17 mouse cellular contexts compared by ENCODE assay signal in the genomic region with DNA sequence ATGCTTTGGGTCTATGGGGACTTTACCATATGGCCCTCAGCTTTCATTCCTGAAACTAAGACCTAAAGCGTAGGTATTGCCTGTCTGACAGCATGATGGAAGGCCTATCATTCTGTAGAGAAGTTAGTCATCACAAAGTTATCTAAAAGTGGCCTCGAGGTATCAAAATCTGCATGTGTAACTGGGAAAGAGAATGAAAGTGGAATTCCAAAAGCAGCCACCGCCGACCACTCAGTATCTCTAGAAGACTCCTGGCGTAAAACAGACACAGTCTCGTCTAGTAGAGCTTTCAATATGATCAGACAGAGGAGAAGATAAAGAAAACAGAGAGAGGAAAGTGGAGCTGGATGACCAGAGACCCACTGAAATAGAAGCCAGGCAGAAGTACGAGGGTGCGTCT.
"Had no signal": no experiment of that assay in that cellular context is flagged by ENCODE, and none has a peak within 500 bp of the region (broad histone marks: within the 10 kb centered on the region; RNA-seq: fewer than 3 reads in every experiment).

No protein-coding gene starts in this region.

- ATAC-seq: midbrain, embryonic 15.5 days had no signal

- H3K4me2 ChIP-seq: liver, embryonic 13.5 days; midbrain, embryonic 12.5 days; midbrain, embryonic 15.5 days; neural tube, embryonic 13.5 days; stomach, embryonic 15.5 days had no signal

- H3K9ac ChIP-seq: liver, embryonic 13.5 days; midbrain, embryonic 12.5 days; midbrain, embryonic 15.5 days; neural tube, embryonic 13.5 days; stomach, embryonic 15.5 days had no signal

- DNase-seq: kidney, postnatal 10 days; kidney, postnatal 36 days; layer of hippocampus, postnatal 36 days; liver, embryonic 13.5 days; lung, adult 2 months; lung, postnatal 14 days; lung, postnatal 4 days; retina, postnatal 1 day; right cerebral cortex, postnatal 25 days; spleen, adult 18-20 months; thymus, postnatal 25 days had no signal

- H3K9me3 ChIP-seq: liver, embryonic 13.5 days; midbrain, embryonic 12.5 days; midbrain, embryonic 15.5 days; neural tube, embryonic 13.5 days; stomach, embryonic 15.5 days had no signal

- H3K4me1 ChIP-seq: liver, embryonic 13.5 days; midbrain, embryonic 12.5 days; midbrain, embryonic 15.5 days; neural tube, embryonic 13.5 days; stomach, embryonic 15.5 days had no signal

- H3K36me3 ChIP-seq: liver, embryonic 13.5 days; midbrain, embryonic 12.5 days; midbrain, embryonic 15.5 days; neural tube, embryonic 13.5 days; stomach, embryonic 15.5 days had no signal

- H3K4me3 ChIP-seq: left cerebral cortex, adult 2 months; liver, embryonic 13.5 days; midbrain, embryonic 12.5 days; midbrain, embryonic 15.5 days; myocyte; neural tube, embryonic 13.5 days; stomach, embryonic 15.5 days had no signal

- H3K27ac ChIP-seq: left cerebral cortex, adult 2 months; liver, embryonic 13.5 days; midbrain, embryonic 12.5 days; midbrain, embryonic 15.5 days; neural tube, embryonic 13.5 days; stomach, embryonic 15.5 days had no signal

- H3K27me3 ChIP-seq: liver, embryonic 13.5 days; midbrain, embryonic 12.5 days; midbrain, embryonic 15.5 days; neural tube, embryonic 13.5 days; stomach, embryonic 15.5 days had no signal
